Mouse (Mus musculus): Measurements from ENCODE around the gene Srpk2. TPM values are rescaled to one million over a fixed set of nuclear protein-coding genes. Genes with fewer than 3 reads are reported as not detected.

Gene Srpk2
- polyA plus RNA-seq, 1 experiment from 2014 or later, result 39.8 TPM

- 33% methylated on average over 1 of the region's 1 CpGs for WGBS
Observed at GRCm38 (mm10) chr5:23631490-23631889, 52.9 kb downstream of the Srpk2 start.

GRCm38 (mm10) chr5:23627221-23627620 lies 57.2 kb downstream of the Srpk2 start:
- Histone ChIP-seq H3K9me3 (no peaks in the 10 kb centered on the region), H3K4me2 (no peak overlapping the region), H3K36me3 (no peaks in the 10 kb centered on the region), H3K27me3 (no peaks in the 10 kb centered on the region), H3K9ac (no peak overlapping the region), H3K4me1 (0 out of 2 replicates have a peak, but pooled peaks cover 5% of the 10 kb centered on the region), H3K4me3 (no peak overlapping the region), H3K27ac (no peak overlapping the region)
- no peak for ATAC-seq (ENCODE audit: borderline replicate concordance, extremely low read depth, low FRiP score, low TSS enrichment)
- 56% methylated on average over 5 of the region's 5 CpGs for WGBS

More at GRCm38 (mm10) chr5:23631490-23631889, 52.9 kb downstream of the Srpk2 start:
- H3K27ac ChIP-seq, result no peak overlapping the region
- H3K9ac ChIP-seq, result no peak overlapping the region
- H3K4me3 ChIP-seq, result no peak overlapping the region
- H3K9me3 ChIP-seq, result no peaks in the 10 kb centered on the region
- H3K36me3 ChIP-seq, result no peaks in the 10 kb centered on the region
- no peaks in the 10 kb centered on the region for H3K27me3 ChIP-seq
- 0 out of 2 replicates have a peak, but pooled peaks cover 5% of the 10 kb centered on the region for H3K4me1 ChIP-seq
- H3K4me2 ChIP-seq, result no peak overlapping the region
- no peak for ATAC-seq (ENCODE audit: borderline replicate concordance, extremely low read depth, low FRiP score, low TSS enrichment)

DNA sequence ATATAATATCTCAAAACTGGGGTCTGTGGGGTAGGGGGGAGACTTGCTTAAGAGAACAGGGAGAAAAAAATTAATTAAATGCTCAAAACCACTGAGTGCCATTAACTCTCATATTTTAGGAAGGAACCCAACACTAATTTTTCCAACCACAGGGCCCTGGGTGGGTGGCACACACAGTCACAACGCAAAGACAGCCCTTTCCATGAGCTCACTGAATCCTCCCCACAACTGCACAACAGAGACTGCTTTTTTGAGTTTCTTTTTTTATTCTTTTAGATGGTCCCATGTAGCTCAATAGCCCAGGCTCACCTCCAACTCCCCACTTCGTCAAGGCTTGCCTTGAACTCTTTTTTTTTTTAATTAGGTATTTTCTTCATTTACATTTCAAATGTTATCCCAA lies 58.2 kb downstream of the Srpk2 start:
- Histone ChIP-seq H3K27me3 (no peaks in the 10 kb centered on the region), H3K4me2 (no peak overlapping the region), H3K9ac (no peak overlapping the region), H3K9me3 (no peaks in the 10 kb centered on the region), H3K4me3 (no peak overlapping the region), H3K27ac (no peak overlapping the region), H3K4me1 (0 out of 2 replicates have a peak, but pooled peaks cover 5% of the 10 kb centered on the region), H3K36me3 (no peaks in the 10 kb centered on the region)
- ATAC-seq (ENCODE audit: borderline replicate concordance, extremely low read depth, low FRiP score, low TSS enrichment), result no peak
- 83% methylated on average over 2 of the region's 2 CpGs for WGBS

- no peaks in the 10 kb centered on the region for H3K9me3 ChIP-seq
- H3K36me3 ChIP-seq, result no peaks in the 10 kb centered on the region
- H3K4me2 ChIP-seq, result no peak overlapping the region
- no peak overlapping the region for H3K27ac ChIP-seq
- ATAC-seq (ENCODE audit: borderline replicate concordance, extremely low read depth, low FRiP score, low TSS enrichment), result no peak
- H3K27me3 ChIP-seq, result no peaks in the 10 kb centered on the region
- no peak overlapping the region for H3K4me3 ChIP-seq
- 84% methylated on average over 8 of the region's 8 CpGs for WGBS
- no peaks in the 10 kb centered on the region for H3K4me1 ChIP-seq
- no peak overlapping the region for H3K9ac ChIP-seq
Observed at GRCm38 (mm10) chr5:23620621-23621020, 63.8 kb downstream of the Srpk2 start.

DNA sequence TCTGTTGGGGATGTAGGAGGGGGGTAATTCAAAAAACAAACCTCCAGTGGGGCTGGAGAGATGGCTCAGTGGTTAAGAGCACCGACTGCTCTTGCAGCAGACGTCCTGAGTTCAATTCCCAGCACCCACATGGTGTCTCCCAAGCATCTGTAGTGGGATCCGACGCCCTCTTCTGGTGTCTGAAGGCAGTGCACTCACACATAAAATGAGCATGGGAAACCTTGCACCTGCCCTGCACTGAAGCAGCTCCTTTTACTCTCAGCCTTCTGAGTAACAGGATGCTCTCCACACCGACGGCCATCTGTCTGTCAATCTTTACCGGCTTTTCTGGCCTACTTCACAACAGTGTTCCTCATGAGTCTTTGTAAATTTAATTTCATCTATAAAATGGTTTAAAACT lies 65.8 kb downstream of the Srpk2 start:
- H3K36me3 ChIP-seq, result no peaks in the 10 kb centered on the region
- no peaks in the 10 kb centered on the region for H3K27me3 ChIP-seq
- WGBS, result 93% methylated on average over 7 of the region's 7 CpGs
- no peak overlapping the region for H3K27ac ChIP-seq
- H3K9me3 ChIP-seq, result no peaks in the 10 kb centered on the region
- no peak overlapping the region for H3K4me3 ChIP-seq
- ATAC-seq (ENCODE audit: borderline replicate concordance, extremely low read depth, low FRiP score, low TSS enrichment), result no peak
- H3K4me1 ChIP-seq, result peaks cover 4% of the 10 kb centered on the region; the same call in 1 of the 2 replicates
- no peak overlapping the region for H3K4me2 ChIP-seq
- H3K9ac ChIP-seq, result no peak overlapping the region

- Histone ChIP-seq H3K4me3 (peak overlapping the region; percentile 49), H3K36me3 (no peaks in the 10 kb centered on the region), H3K27ac (peak overlapping the region; percentile 85), H3K9me3 (no peaks in the 10 kb centered on the region), H3K4me2 (peak overlapping the region; percentile 69), H3K9ac (peak overlapping the region; percentile 49), H3K4me1 (peaks cover 4% of the 10 kb centered on the region; the same call in 1 of the 2 replicates), H3K27me3 (no peaks in the 10 kb centered on the region)
- no peak for ATAC-seq (ENCODE audit: borderline replicate concordance, extremely low read depth, low FRiP score, low TSS enrichment)
- WGBS, result 19% methylated on average over 5 of the region's 5 CpGs
Observed at GRCm38 (mm10) chr5:23617104-23617415, 67.4 kb downstream of the Srpk2 start.

DNA sequence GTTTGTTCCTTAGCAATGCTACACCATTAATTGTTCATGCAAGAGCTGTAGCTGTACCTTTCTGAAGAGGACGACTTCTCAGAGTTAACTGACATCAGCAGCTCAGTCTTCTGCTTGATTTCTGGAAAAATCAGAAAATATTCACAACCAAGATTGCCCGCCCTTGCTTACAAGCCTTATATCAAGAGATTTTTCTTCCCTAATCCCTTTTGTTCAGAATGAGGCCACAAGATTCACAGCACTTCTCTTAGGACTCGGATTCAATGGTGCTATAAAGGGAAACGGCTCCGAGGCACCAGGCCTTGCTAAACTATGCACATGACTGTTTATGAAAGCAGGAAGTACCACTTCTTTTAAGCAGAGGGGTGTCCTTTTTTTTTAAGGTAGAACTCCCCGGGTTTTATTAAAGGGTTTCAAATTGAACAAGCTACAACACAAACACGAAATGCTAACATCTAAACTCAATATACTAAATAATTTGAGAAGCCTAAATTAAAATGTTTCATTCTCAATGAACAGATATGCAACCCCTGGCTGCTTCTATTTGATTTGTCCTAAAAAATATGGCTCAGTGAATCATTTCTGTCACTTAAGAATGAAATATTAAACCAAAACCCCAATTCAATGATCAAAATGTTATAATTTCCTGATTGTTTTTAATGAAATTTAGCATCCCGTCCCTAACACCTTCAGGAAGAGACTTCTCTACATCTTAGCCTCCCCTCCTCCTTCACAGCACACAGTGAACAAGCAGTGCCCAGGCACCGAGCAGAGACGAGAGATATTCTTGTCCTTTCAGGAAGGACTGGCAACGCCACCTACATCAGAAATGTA lies 67.9 kb downstream of the Srpk2 start:
- H3K4me3 ChIP-seq, result peak overlapping the region; percentile 49
- peak overlapping the region; percentile 69 for H3K4me2 ChIP-seq
- WGBS, result 8% methylated on average over 11 of the region's 11 CpGs
- no peaks in the 10 kb centered on the region for H3K9me3 ChIP-seq
- no peaks in the 10 kb centered on the region for H3K36me3 ChIP-seq
- H3K27me3 ChIP-seq, result no peaks in the 10 kb centered on the region
- peak overlapping the region; percentile 85 for H3K27ac ChIP-seq
- H3K4me1 ChIP-seq, result peaks cover 4% of the 10 kb centered on the region; the same call in 1 of the 2 replicates
- H3K9ac ChIP-seq, result peak overlapping the region; percentile 49
- ATAC-seq (ENCODE audit: borderline replicate concordance, extremely low read depth, low FRiP score, low TSS enrichment), result peak; percentile 93

DNA sequence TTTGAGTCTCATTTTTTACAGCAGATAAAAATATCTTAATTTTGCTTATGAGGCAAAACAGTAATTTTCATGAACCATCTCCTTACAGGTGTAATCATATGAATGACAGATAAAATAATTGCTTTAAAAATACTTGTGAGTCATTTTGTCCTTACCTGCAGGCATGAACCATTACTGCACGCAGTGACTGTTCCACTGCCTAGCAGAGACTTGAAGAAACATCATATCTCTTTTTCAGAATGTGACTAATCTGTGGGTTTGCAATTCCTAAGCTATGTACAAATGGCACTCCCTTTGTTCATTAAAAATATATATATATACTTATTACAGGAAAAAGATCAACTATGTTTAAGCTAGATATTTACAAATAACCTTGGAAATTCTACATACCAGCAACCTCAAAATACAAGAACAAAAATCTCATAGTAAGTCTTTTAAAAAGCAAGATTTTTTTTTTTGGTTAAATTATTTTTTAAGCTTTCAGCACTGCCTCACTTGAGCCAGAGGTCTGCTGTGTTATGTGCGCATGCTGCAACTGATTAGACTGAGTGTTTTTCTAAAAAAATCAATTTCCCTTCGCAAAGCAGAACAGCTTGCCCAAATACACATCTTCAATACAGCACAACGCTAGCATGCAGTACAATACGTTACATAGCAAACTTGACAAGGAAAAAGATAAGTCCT lies 68.7 kb downstream of the Srpk2 start:
- Histone ChIP-seq H3K27me3 (no peaks in the 10 kb centered on the region), H3K27ac (peak overlapping the region; percentile 80), H3K9me3 (no peaks in the 10 kb centered on the region), H3K4me3 (peak overlapping the region; percentile 49), H3K9ac (peak overlapping the region; percentile 41), H3K36me3 (no peaks in the 10 kb centered on the region), H3K4me1 (peaks cover 4% of the 10 kb centered on the region; the same call in 1 of the 2 replicates), H3K4me2 (peak overlapping the region; percentile 69)
- ATAC-seq (ENCODE audit: borderline replicate concordance, extremely low read depth, low FRiP score, low TSS enrichment), result 0 out of 2 replicates have a peak, but pooled peaks have one; percentile 52
- 30% methylated on average over 5 of the region's 5 CpGs for WGBS

DNA sequence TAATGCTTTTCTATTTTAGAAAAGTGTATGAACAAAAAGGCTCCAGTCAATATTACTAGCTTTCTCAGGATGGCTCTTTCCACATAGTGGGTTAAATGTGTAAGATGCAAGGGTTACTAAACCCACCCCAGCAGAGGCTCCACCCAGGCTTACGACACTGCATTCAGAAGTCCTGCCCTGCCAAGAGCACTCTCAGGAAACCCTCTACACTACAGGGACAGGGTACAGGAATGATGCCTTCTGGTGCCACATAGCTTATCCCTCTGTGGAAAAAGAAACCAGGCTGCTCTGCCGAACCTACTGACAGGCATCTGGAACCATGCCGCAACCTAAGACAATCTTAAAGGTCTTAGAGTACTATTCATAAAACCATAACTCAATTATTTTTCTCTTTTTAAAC lies 71.6 kb downstream of the Srpk2 start:
- H3K9ac ChIP-seq, result no peak overlapping the region
- H3K4me3 ChIP-seq, result no peak overlapping the region
- H3K4me1 ChIP-seq, result peaks cover 4% of the 10 kb centered on the region; the same call in 1 of the 2 replicates
- H3K36me3 ChIP-seq, result no peaks in the 10 kb centered on the region
- no peak overlapping the region for H3K4me2 ChIP-seq
- no peak for ATAC-seq (ENCODE audit: borderline replicate concordance, extremely low read depth, low FRiP score, low TSS enrichment)
- 73% methylated on average over 3 of the region's 3 CpGs for WGBS
- H3K27me3 ChIP-seq, result no peaks in the 10 kb centered on the region
- no peaks in the 10 kb centered on the region for H3K9me3 ChIP-seq
- H3K27ac ChIP-seq, result no peak overlapping the region

- ATAC-seq (ENCODE audit: borderline replicate concordance, extremely low read depth, low FRiP score, low TSS enrichment), result no peak
- no peaks in the 10 kb centered on the region for H3K27me3 ChIP-seq
- H3K9ac ChIP-seq, result no peak overlapping the region
- H3K27ac ChIP-seq, result no peak overlapping the region
- no peak overlapping the region for H3K4me3 ChIP-seq
- H3K4me1 ChIP-seq, result peaks cover 7% of the 10 kb centered on the region
- WGBS, result 78% methylated on average over 7 of the region's 7 CpGs
- no peak overlapping the region for H3K4me2 ChIP-seq
- no peaks in the 10 kb centered on the region for H3K36me3 ChIP-seq
- H3K9me3 ChIP-seq, result no peaks in the 10 kb centered on the region
Observed at GRCm38 (mm10) chr5:23604036-23604705, 80.2 kb downstream of the Srpk2 start.

GRCm38 (mm10) chr5:23599750-23600537 lies 84.5 kb downstream of the Srpk2 start:
- no peak overlapping the region for H3K4me2 ChIP-seq
- ATAC-seq (ENCODE audit: borderline replicate concordance, extremely low read depth, low FRiP score, low TSS enrichment), result no peak
- no peak overlapping the region for H3K4me3 ChIP-seq
- H3K9ac ChIP-seq, result no peak overlapping the region
- no peaks in the 10 kb centered on the region for H3K36me3 ChIP-seq
- no peaks in the 10 kb centered on the region for H3K27me3 ChIP-seq
- WGBS, result 75% methylated on average over 5 of the region's 5 CpGs
- peaks cover 12% of the 10 kb centered on the region for H3K4me1 ChIP-seq
- H3K27ac ChIP-seq, result no peak overlapping the region
- H3K9me3 ChIP-seq, result no peaks in the 10 kb centered on the region

Measured in lung, embryonic 15.5 days (tissue).